Mouse (Mus musculus) kidney, embryonic 14.5 days (tissue): ENCODE measurements around the gene Itgb5. TPM values are rescaled to one million over a fixed set of nuclear protein-coding genes. Genes with fewer than 3 reads are reported as not detected.

Experiments
- ATAC-seq: fragments of 200-750 bp; cut with Nextera tagmentation; 2 replicates; pipeline ENCODE4 v1.8.0; 2017; ENCODE audit warnings: moderate number of reproducible peaks, mild to moderate bottlenecking, moderate TSS enrichment, moderate library complexity; ENCODE audit not compliant: low FRiP score, low TSS enrichment
- H3K27ac ChIP-seq: fragments of 300-500 bp; sonication (generic); 2 replicates; pipeline ENCODE4 v1.5.1; 2014; ENCODE audit warnings: low read depth, mild to moderate bottlenecking, low read length, moderate library complexity, mixed read lengths
- H3K27me3 ChIP-seq: fragments of 300-500 bp; sonication (generic); 2 replicates; pipeline ENCODE4 v1.6.1; 2014; ENCODE audit warnings: mild to moderate bottlenecking, low read length; ENCODE audit not compliant: control insufficient read depth, insufficient read depth
- H3K36me3 ChIP-seq: fragments of 300-500 bp; sonication (generic); 2 replicates; pipeline ENCODE4 v1.6.1; 2014; ENCODE audit warnings: low read length, mixed read lengths; ENCODE audit not compliant: control insufficient read depth, insufficient read depth
- H3K4me1 ChIP-seq: fragments of 300-500 bp; sonication (generic); 2 replicates; pipeline ENCODE4 v1.6.1; 2014; ENCODE audit warnings: low read length, mixed read lengths; ENCODE audit not compliant: control insufficient read depth, insufficient read depth
- H3K4me2 ChIP-seq: fragments of 300-500 bp; sonication (generic); replicated peaks from 2 replicates; pipeline ENCODE4 v1.6.1; 2014; ENCODE audit warnings: low read depth, mild to moderate bottlenecking, low read length
- H3K4me3 ChIP-seq: fragments of 300-500 bp; sonication (generic); 2 replicates; pipeline ENCODE4 v1.5.1; 2014; ENCODE audit warnings: mild to moderate bottlenecking, low read length
- H3K9ac ChIP-seq: fragments of 300-500 bp; sonication (generic); 2 replicates; pipeline ENCODE4 v1.6.1; 2014; ENCODE audit warnings: low read depth, mild to moderate bottlenecking, low read length, moderate library complexity
- H3K9me3 ChIP-seq: fragments of 300-500 bp; sonication (generic); 2 replicates; pipeline ENCODE4 v1.6.1; 2016; ENCODE audit warnings: low read length; ENCODE audit not compliant: control insufficient read depth
- WGBS: fragments of 180-500 bp; shearing (Covaris S2); extraction: QIAGEN DNeasy Blood & Tissue Kit; methylation state at CpG from one replicate; pipeline ENCODE4 v1.1.7; 2014; 5-methylcytosine and 5-hydroxymethylcytosine counted together
- polyA plus RNA-seq: library from polyadenylated mRNA; unstranded; fragments of >200 nt; fragmentation: Nextera tagmentation; extraction: Ambion mirVana; gene quantifications from 2 replicates; pipeline ENCODE4 v1.2.1, GENCODE M21; 2014

Itgb5 gene
- polyA plus RNA-seq, 1 experiment from 2014 or later = 49.7 TPM

- H3K4me3 ChIP-seq = no peak overlapping the region
- H3K9me3 ChIP-seq = no peaks in the 10 kb centered on the region
- H3K4me2 ChIP-seq = no peak overlapping the region; the same call in 1 of the 2 replicates
- peaks cover 32% of the 10 kb centered on the region for H3K4me1 ChIP-seq
- no peak overlapping the region for H3K9ac ChIP-seq
- 17% methylated on average over 18 of the region's 18 CpGs for WGBS
- H3K27me3 ChIP-seq = no peaks in the 10 kb centered on the region
- peak overlapping the region; percentile 80 for H3K27ac ChIP-seq
- ATAC-seq = peak; percentile 85
- peaks cover 3% of the 10 kb centered on the region; the same call in 1 of the 2 replicates for H3K36me3 ChIP-seq
Observed at GRCm38 (mm10) chr16:33922111-33923000, 92.9 kb downstream of the Itgb5 start.

- 24% methylated on average over 5 of the region's 5 CpGs for WGBS
- Histone ChIP-seq H3K27ac (peak overlapping the region; percentile 80; the same call in 1 of the 2 replicates), H3K4me1 (peaks cover 28% of the 10 kb centered on the region), H3K9me3 (no peaks in the 10 kb centered on the region), H3K36me3 (peaks cover 3% of the 10 kb centered on the region; the same call in 1 of the 2 replicates), H3K4me3 (no peak overlapping the region), H3K9ac (no peak overlapping the region), H3K4me2 (no peak overlapping the region), H3K27me3 (no peaks in the 10 kb centered on the region)
- ATAC-seq = no peak
Observed at GRCm38 (mm10) chr16:33923001-33923316, 93.5 kb downstream of the Itgb5 start.

- no peak for ATAC-seq
- H3K27ac ChIP-seq = no peak overlapping the region
- H3K4me2 ChIP-seq = no peak overlapping the region
- H3K27me3 ChIP-seq = no peaks in the 10 kb centered on the region
- H3K4me1 ChIP-seq = peaks cover 27% of the 10 kb centered on the region
- no peak overlapping the region for H3K9ac ChIP-seq
- WGBS = 82% methylated on average over 8 of the region's 8 CpGs
- no peak overlapping the region for H3K4me3 ChIP-seq
- H3K9me3 ChIP-seq = no peaks in the 10 kb centered on the region
- peaks cover 3% of the 10 kb centered on the region; the same call in 1 of the 2 replicates for H3K36me3 ChIP-seq
Observed at GRCm38 (mm10) chr16:33923758-33924157, 94.3 kb downstream of the Itgb5 start.

GRCm38 (mm10) chr16:33927263-33927824, 97.9 kb downstream of the Itgb5 start:
- WGBS = 79% methylated on average over 6 of the region's 6 CpGs
- H3K4me2 ChIP-seq = no peak overlapping the region
- no peaks in the 10 kb centered on the region for H3K9me3 ChIP-seq
- no peak overlapping the region for H3K4me3 ChIP-seq
- H3K36me3 ChIP-seq = no peaks in the 10 kb centered on the region; the same call in 1 of the 2 replicates
- H3K4me1 ChIP-seq = peaks cover 12% of the 10 kb centered on the region
- no peaks in the 10 kb centered on the region for H3K27me3 ChIP-seq
- H3K27ac ChIP-seq = no peak overlapping the region
- no peak overlapping the region for H3K9ac ChIP-seq
- no peak for ATAC-seq

GRCm38 (mm10) chr16:33928788-33929462, 99.5 kb downstream of the Itgb5 start:
- Histone ChIP-seq H3K9ac (no peak overlapping the region), H3K36me3 (no peaks in the 10 kb centered on the region; the same call in 1 of the 2 replicates), H3K9me3 (no peaks in the 10 kb centered on the region), H3K4me1 (peaks cover 5% of the 10 kb centered on the region; the same call in 1 of the 2 replicates), H3K4me2 (no peak overlapping the region), H3K4me3 (no peak overlapping the region), H3K27ac (no peak overlapping the region), H3K27me3 (no peaks in the 10 kb centered on the region)
- ATAC-seq = no peak
- 79% methylated on average over 9 of the region's 9 CpGs for WGBS

- H3K9me3 ChIP-seq = no peaks in the 10 kb centered on the region
- no peak overlapping the region for H3K4me2 ChIP-seq
- no peak for ATAC-seq
- WGBS = 80% methylated on average over 6 of the region's 6 CpGs
- H3K4me1 ChIP-seq = peaks cover 15% of the 10 kb centered on the region
- H3K9ac ChIP-seq = no peak overlapping the region
- no peaks in the 10 kb centered on the region for H3K27me3 ChIP-seq
- no peak overlapping the region for H3K4me3 ChIP-seq
- H3K27ac ChIP-seq = no peak overlapping the region
- H3K36me3 ChIP-seq = no peaks in the 10 kb centered on the region; the same call in 1 of the 2 replicates
Observed at GRCm38 (mm10) chr16:33930785-33931184, 101.3 kb downstream of the Itgb5 start.

- ATAC-seq = no peak
- Histone ChIP-seq H3K36me3 (no peaks in the 10 kb centered on the region; the same call in 1 of the 2 replicates), H3K4me2 (no peak overlapping the region), H3K27me3 (no peaks in the 10 kb centered on the region), H3K4me1 (peaks cover 15% of the 10 kb centered on the region), H3K9me3 (no peaks in the 10 kb centered on the region), H3K9ac (no peak overlapping the region), H3K27ac (no peak overlapping the region), H3K4me3 (no peak overlapping the region)
- 62% methylated on average over 2 of the region's 2 CpGs for WGBS
Observed at GRCm38 (mm10) chr16:33931682-33932081, 102.2 kb downstream of the Itgb5 start.

- no peak overlapping the region for H3K4me2 ChIP-seq
- no peak overlapping the region for H3K9ac ChIP-seq
- 55% methylated on average over 5 of the region's 5 CpGs for WGBS
- H3K27ac ChIP-seq = no peak overlapping the region
- peaks cover 15% of the 10 kb centered on the region for H3K4me1 ChIP-seq
- H3K9me3 ChIP-seq = no peaks in the 10 kb centered on the region
- H3K27me3 ChIP-seq = no peaks in the 10 kb centered on the region
- no peak overlapping the region for H3K4me3 ChIP-seq
- no peak for ATAC-seq
- no peaks in the 10 kb centered on the region; the same call in 1 of the 2 replicates for H3K36me3 ChIP-seq
Observed at GRCm38 (mm10) chr16:33932126-33932525, 102.7 kb downstream of the Itgb5 start.
